Mouse (Mus musculus) lung, postnatal 0 days (tissue): Measurements from ENCODE around the gene Lmntd1.

Experiments
- CTCF ChIP-seq: IDR thresholded peaks from 2 replicates; pipeline ENCODE4 v1.5.1; 2016; ENCODE audit warnings: antibody characterized with exemption, mild to moderate bottlenecking
- EP300 ChIP-seq: IDR thresholded peaks from 2 replicates; pipeline ENCODE4 v1.6.1; 2016; ENCODE audit warnings: antibody characterized with exemption, mild to moderate bottlenecking, control low read depth

GRCm38 (mm10) chr6:145478821-145479271, 135.3 kb downstream of the Lmntd1 start:
- TF ChIP-seq CTCF (no peak), EP300 (no peak)
